Mouse (Mus musculus) embryonic facial prominence, embryonic 10.5 days (tissue): ENCODE data around the gene Ccdc105. TPM values are rescaled to one million over a fixed set of nuclear protein-coding genes. Genes with fewer than 3 reads are reported as not detected.

Source experiments
- DNase-seq: peaks from one replicate; pipeline ENCODE4 v3.0.0-alpha.2; 2017; ENCODE audit warnings: low spot score
- H3K27ac ChIP-seq: fragments of 300-500 bp; sonication (generic); replicated peaks from 2 replicates; pipeline ENCODE4 v1.5.1; 2016; ENCODE audit warnings: mild to moderate bottlenecking
- H3K27me3 ChIP-seq: fragments of 300-500 bp; sonication (generic); replicated peaks from 2 replicates; pipeline ENCODE4 v1.6.1; 2016; ENCODE audit warnings: low read depth, mild to moderate bottlenecking; ENCODE audit not compliant: poor library complexity, severe bottlenecking
- H3K36me3 ChIP-seq: fragments of 300-500 bp; sonication (generic); replicated peaks from 2 replicates; pipeline ENCODE4 v1.6.1; 2016; ENCODE audit warnings: mild to moderate bottlenecking, moderate library complexity
- H3K4me1 ChIP-seq: fragments of 300-500 bp; sonication (generic); 2 replicates; pipeline ENCODE4 v1.6.1; 2016
- H3K4me3 ChIP-seq: fragments of 300-500 bp; sonication (generic); 2 replicates; pipeline ENCODE4 v1.5.1; 2016; ENCODE audit warnings: mild to moderate bottlenecking, moderate library complexity
- H3K9me3 ChIP-seq: fragments of 300-500 bp; sonication (generic); 2 replicates; pipeline ENCODE4 v1.6.1; 2016; ENCODE audit warnings: mild to moderate bottlenecking
- WGBS: fragments of 180-500 bp; shearing (Covaris S2); methylation state at CpG from one replicate; pipeline ENCODE4 v1.1.7; 2016; 5-methylcytosine and 5-hydroxymethylcytosine counted together
- polyA plus RNA-seq: library from polyadenylated mRNA; unstranded; fragments of >200 nt; fragmentation: Nextera tagmentation; extraction: Ambion mirVana; gene quantifications from 2 replicates; pipeline ENCODE4 v1.2.1, GENCODE M21; 2016

Gene Ccdc105
- polyA plus RNA-seq, 1 experiment from 2014 or later = 0.16 TPM

DNA sequence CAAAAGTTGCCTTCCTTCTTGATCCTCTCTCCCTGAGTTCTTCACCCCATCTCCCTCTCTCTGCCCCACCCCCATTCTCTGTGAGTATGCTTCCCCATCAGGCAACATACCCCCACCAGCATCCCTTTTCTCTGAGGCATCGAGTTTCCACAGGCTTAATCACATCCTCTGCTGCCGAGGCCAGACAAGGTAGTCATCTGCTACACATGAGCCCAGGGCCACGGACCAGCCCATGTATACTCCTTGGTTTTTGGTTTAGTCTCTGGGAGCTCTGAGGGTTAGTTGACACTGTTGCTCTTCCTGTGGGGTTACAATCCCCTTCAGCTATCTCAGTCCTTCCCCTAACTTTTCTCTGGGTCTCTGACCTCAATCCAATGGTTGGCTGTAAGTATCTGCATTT is 52.0 kb downstream of the Ccdc105 start:
- H3K4me1 ChIP-seq = no peaks in the 10 kb centered on the region
- H3K4me3 ChIP-seq = no peak overlapping the region
- no peak for DNase-seq
- H3K27me3 ChIP-seq = no peaks in the 10 kb centered on the region
- H3K36me3 ChIP-seq = no peaks in the 10 kb centered on the region
- 40% methylated on average over 3 of the region's 3 CpGs for WGBS
- H3K27ac ChIP-seq = no peak overlapping the region
- no peaks in the 10 kb centered on the region for H3K9me3 ChIP-seq

Other genes starting within 250 kb of the Ccdc105 start
- not detected in 2 replicates for gene Olfr1358, start 235.6 kb downstream of the Ccdc105 start, polyA plus RNA-seq
- 36.0 and 40.7 TPM in 2 replicates for gene Ilvbl, start 178.7 kb downstream of the Ccdc105 start, polyA plus RNA-seq
- gene Syde1, start 161.1 kb downstream of the Ccdc105 start, polyA plus RNA-seq = 19.1 and 19.3 TPM in 2 replicates
- gene Olfr1357, start 135.0 kb downstream of the Ccdc105 start, polyA plus RNA-seq = not detected in 2 replicates
- gene Casp14, start 34.8 kb downstream of the Ccdc105 start, polyA plus RNA-seq = not detected in 2 replicates
- gene Slc1a6, start 27.4 kb upstream of the Ccdc105 start, polyA plus RNA-seq = 1.2 and 1.4 TPM in 2 replicates
- gene Olfr1356, start 99.1 kb upstream of the Ccdc105 start, polyA plus RNA-seq = not detected in 2 replicates
- not detected in 2 replicates for gene Olfr1355, start 122.5 kb upstream of the Ccdc105 start, polyA plus RNA-seq
- gene Olfr1354, start 160.1 kb upstream of the Ccdc105 start, polyA plus RNA-seq = not detected in 2 replicates
- not detected in 2 replicates for gene Olfr8, start 197.6 kb upstream of the Ccdc105 start, polyA plus RNA-seq
- gene Olfr1353, start 210.2 kb upstream of the Ccdc105 start, polyA plus RNA-seq = not detected in 2 replicates
- gene Olfr1352, start 228.0 kb upstream of the Ccdc105 start, polyA plus RNA-seq = not detected in 2 replicates